In the genomic region with DNA sequence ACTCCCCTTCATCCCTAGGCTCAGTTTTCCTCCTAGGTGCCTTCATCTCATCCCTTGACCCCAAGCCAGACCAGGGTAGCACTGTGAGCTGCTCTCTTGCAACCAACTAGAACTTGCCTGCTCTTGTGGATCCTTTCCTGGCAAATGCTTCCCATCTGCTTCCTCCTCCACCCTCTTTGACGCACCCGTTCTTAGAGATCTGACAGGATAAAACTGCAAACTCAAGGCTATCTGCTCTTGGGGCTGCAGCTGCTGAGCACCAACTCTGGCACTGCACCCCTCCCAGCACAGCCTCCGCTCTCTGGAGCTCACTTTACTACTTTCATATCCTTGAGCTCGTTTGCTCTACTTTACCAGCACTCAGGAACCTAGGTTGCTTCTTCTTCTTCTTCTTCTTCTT, we compare ENCODE assay signal across 41 mouse cellular contexts. TPM values are rescaled to one million over a fixed set of nuclear protein-coding genes. Genes with fewer than 3 reads are reported as not detected.
"Had no signal": no experiment of that assay in that cellular context is flagged by ENCODE, and none has a peak within 500 bp of the region (broad histone marks: within the 10 kb centered on the region; RNA-seq: fewer than 3 reads in every experiment).

No protein-coding gene starts in this region.

- H3K9ac ChIP-seq: heart, embryonic 12.5 days; hindbrain, embryonic 13.5 days; hindbrain, embryonic 15.5 days; kidney, embryonic 15.5 days; limb, embryonic 13.5 days; limb, embryonic 15.5 days; liver, embryonic 12.5 days had no signal

- H3K9me3 ChIP-seq: heart, embryonic 12.5 days; hindbrain, embryonic 13.5 days; hindbrain, embryonic 15.5 days; kidney, embryonic 15.5 days; limb, embryonic 13.5 days; limb, embryonic 15.5 days; liver, embryonic 12.5 days had no signal

- DNase-seq: gastrocnemius, adult 2 months; gastrocnemius, postnatal 10 days; gastrocnemius, postnatal 36 days; heart, adult 11 months; heart, adult 2 months; heart, postnatal 10 days; heart, postnatal 4 days; kidney, adult 11 months; kidney, adult 2 months; kidney, adult 9 months; kidney, postnatal 14 days; kidney, postnatal 36 days; layer of hippocampus, adult 9-11 months; layer of hippocampus, postnatal 36 days; left cerebral cortex, postnatal 4 days had no signal

- H3K27me3 ChIP-seq: hindbrain, embryonic 15.5 days had no signal

- H3K27ac ChIP-seq: gastrocnemius, adult 2 months; heart, adult 2 months; hindbrain, embryonic 13.5 days; hindbrain, embryonic 15.5 days; hindbrain, postnatal 0 days; kidney, embryonic 15.5 days; kidney, postnatal 0 days; limb, embryonic 13.5 days; limb, embryonic 15.5 days; liver, embryonic 12.5 days had no signal

- H3K4me1 ChIP-seq: heart, embryonic 12.5 days; hindbrain, embryonic 15.5 days; limb, embryonic 13.5 days; limb, embryonic 15.5 days had no signal

- H3K36me3 ChIP-seq: heart, embryonic 12.5 days; kidney, embryonic 15.5 days; limb, embryonic 13.5 days; limb, embryonic 15.5 days; liver, embryonic 12.5 days had no signal

- H3K4me3 ChIP-seq: gastrocnemius, adult 2 months; heart, adult 2 months; heart, embryonic 12.5 days; hindbrain, embryonic 13.5 days; hindbrain, embryonic 15.5 days; kidney, embryonic 15.5 days; limb, embryonic 13.5 days; limb, embryonic 15.5 days; liver, embryonic 12.5 days had no signal

- H3K4me2 ChIP-seq: heart, embryonic 12.5 days; hindbrain, embryonic 13.5 days; hindbrain, embryonic 15.5 days; kidney, embryonic 15.5 days; limb, embryonic 13.5 days; limb, embryonic 15.5 days; liver, embryonic 12.5 days had no signal

- ATAC-seq: hindbrain, postnatal 0 days; intestine, embryonic 16.5 days; liver, embryonic 12.5 days had no signal

RNA-seq across cellular contexts. Expression of gene Kcnh4, which starts 11.1 kb away (rescaled TPM):
- total RNA-seq: gastrocnemius, adult 2 months; gastrocnemius, postnatal 10 days; gastrocnemius, postnatal 36 days; heart, adult 2 months; heart, postnatal 10 days; heart, postnatal 25 days; heart, postnatal 4 days; liver, adult 2 months had no signal
- polyA plus RNA-seq: heart, embryonic 12.5 days; heart, embryonic 14.5 days; heart, embryonic 16.5 days; kidney, postnatal 0 days; limb, embryonic 11.5 days; limb, embryonic 13.5 days; limb, embryonic 15.5 days; liver, adult 2 months; liver, embryonic 12.5 days had no signal

RNA-seq across cellular contexts. Expression of gene Hcrt, which starts 14.1 kb away (rescaled TPM):
- total RNA-seq: gastrocnemius, adult 2 months; gastrocnemius, postnatal 10 days; gastrocnemius, postnatal 36 days; heart, adult 2 months; heart, postnatal 10 days; heart, postnatal 25 days; heart, postnatal 4 days; hindbrain, postnatal 0 days; layer of hippocampus, adult 18-20 months; layer of hippocampus, adult 8-10 months; layer of hippocampus, postnatal 14 days; layer of hippocampus, postnatal 36 days; left cerebral cortex, adult 18-20 months; left cerebral cortex, adult 8-10 months; left cerebral cortex, postnatal 4 days; liver, adult 2 months had no signal
- polyA plus RNA-seq: gonadal fat pad, adult 2 months; heart, adult 2 months; heart, embryonic 12.5 days; heart, embryonic 14.5 days; heart, embryonic 16.5 days; hindbrain, embryonic 11.5 days; intestine, embryonic 14.5 days; intestine, embryonic 16.5 days; kidney, adult 2 months; kidney, embryonic 15.5 days; kidney, postnatal 0 days; large intestine, adult 2 months; limb, embryonic 11.5 days; limb, embryonic 13.5 days; limb, embryonic 15.5 days; liver, adult 2 months; liver, embryonic 12.5 days had no signal

RNA-seq across cellular contexts. Expression of gene Hspb9, which starts 35.0 kb away (rescaled TPM):
- total RNA-seq: gastrocnemius, adult 2 months; gastrocnemius, postnatal 10 days; gastrocnemius, postnatal 36 days; heart, adult 2 months; heart, postnatal 10 days; heart, postnatal 25 days; heart, postnatal 4 days; hindbrain, postnatal 0 days; layer of hippocampus, adult 18-20 months; layer of hippocampus, adult 8-10 months; layer of hippocampus, postnatal 14 days; layer of hippocampus, postnatal 36 days; left cerebral cortex, adult 18-20 months; left cerebral cortex, adult 8-10 months; left cerebral cortex, postnatal 10 days; left cerebral cortex, postnatal 25 days; left cerebral cortex, postnatal 4 days; liver, adult 2 months had no signal
- polyA plus RNA-seq: heart, embryonic 12.5 days; heart, embryonic 14.5 days; hindbrain, embryonic 13.5 days; intestine, embryonic 16.5 days; kidney, embryonic 15.5 days; large intestine, adult 2 months; limb, embryonic 13.5 days; liver, adult 2 months had no signal
